ENCODE assay signal across 27 mouse cellular contexts in the genomic region with DNA sequence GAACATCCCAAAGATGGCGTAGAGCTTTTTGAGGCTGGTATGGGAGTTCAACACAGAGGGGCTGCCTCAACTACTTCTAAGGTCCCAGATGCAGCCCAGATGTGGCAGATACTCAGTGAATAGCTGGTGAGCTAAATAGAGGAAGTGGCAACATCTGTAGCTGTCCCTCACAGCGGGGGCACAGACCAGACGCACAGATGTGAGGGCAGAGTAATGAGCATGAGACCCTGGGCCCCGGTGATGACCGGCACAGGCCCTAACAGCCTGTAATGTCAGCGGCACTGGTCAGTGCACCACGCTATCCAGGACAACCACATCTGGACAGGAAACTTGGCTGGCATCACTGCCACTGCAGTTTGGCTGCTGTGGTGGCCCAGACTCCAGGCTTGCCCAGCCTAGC. TPM values are rescaled to one million over a fixed set of nuclear protein-coding genes. Genes with fewer than 3 reads are reported as not detected.
A peak's percentile ranks its signal among the peaks of the same experiment; 100 is the strongest.
DNase-seq lines count a peak whose midpoint lies in the region; ATAC-seq lines count a peak whose summit lies in the region.
"Had no signal": no experiment of that assay in that cellular context is flagged by ENCODE, and none has a peak within 500 bp of the region (broad histone marks: within the 10 kb centered on the region; RNA-seq: fewer than 3 reads in every experiment).

No protein-coding gene starts in this region.

- no peak overlapping the region for H3K9ac ChIP-seq in neural tube, embryonic 15.5 days (replicated peaks)
- H3K9ac ChIP-seq: forebrain, embryonic 15.5 days; heart, embryonic 15.5 days; hindbrain, embryonic 12.5 days; lung, embryonic 15.5 days; midbrain, embryonic 13.5 days had no signal

- no peak overlapping the region for H3K27ac ChIP-seq in neural tube, embryonic 15.5 days (replicated peaks)
- H3K27ac ChIP-seq: forebrain, embryonic 15.5 days; heart, embryonic 15.5 days; hindbrain, embryonic 12.5 days; hindbrain, postnatal 0 days; lung, embryonic 15.5 days; midbrain, embryonic 13.5 days had no signal

- DNase-seq in neural tube, embryonic 10.5 days (ENCODE audit: extremely low spot score, low spot score), result peak; percentile 25
- DNase-seq in right cerebral cortex, postnatal 10 days (ENCODE audit: low spot score in 2 of 2), result no peak
- no peak for DNase-seq in spleen, postnatal 36 days (ENCODE audit: low spot score in 2 of 2)
- DNase-seq: adrenal gland, postnatal 10 days; cerebellum, adult 8-10 months; cerebellum, postnatal 25 days; heart, postnatal 36 days; kidney, adult 9 months; kidney, postnatal 10 days; layer of hippocampus, postnatal 36 days; left cerebral cortex, postnatal 4 days; thymus, postnatal 14 days had no signal

- H3K4me3 ChIP-seq in neural tube, embryonic 15.5 days (replicated peaks), result no peak overlapping the region
- H3K4me3 ChIP-seq: forebrain, embryonic 15.5 days; heart, embryonic 15.5 days; hindbrain, embryonic 12.5 days; lung, embryonic 15.5 days; midbrain, embryonic 13.5 days had no signal

- ATAC-seq in neural tube, embryonic 15.5 days (ENCODE audit: low FRiP score), result no peak
- peak; percentile 71 for ATAC-seq in granulocyte monocyte progenitor cell, adult 5-6 weeks (replicated peaks; ENCODE audit: poor library complexity, severe bottlenecking)
- ATAC-seq in megakaryocyte, adult 5-6 weeks (ENCODE audit: poor library complexity, severe bottlenecking), result peak; percentile 38; the same call in 1 of the 2 replicates
- ATAC-seq in inflammation-experienced regulatory T-cells, adult 6 months, result no peak
- ATAC-seq: forebrain, embryonic 15.5 days; hindbrain, postnatal 0 days; intestine, embryonic 16.5 days; midbrain, embryonic 13.5 days had no signal

- 0 out of 2 replicates have a peak, but pooled peaks cover 1% of the 10 kb centered on the region for H3K4me1 ChIP-seq in neural tube, embryonic 15.5 days
- H3K4me1 ChIP-seq: forebrain, embryonic 15.5 days; heart, embryonic 15.5 days; hindbrain, embryonic 12.5 days; lung, embryonic 15.5 days; midbrain, embryonic 13.5 days had no signal

- H3K36me3 ChIP-seq in neural tube, embryonic 15.5 days, result peaks cover 32% of the 10 kb centered on the region
- H3K36me3 ChIP-seq: forebrain, embryonic 15.5 days; G1E had no signal

- H3K27me3 ChIP-seq in neural tube, embryonic 15.5 days (replicated peaks), result no peaks in the 10 kb centered on the region
- H3K27me3 ChIP-seq: forebrain, embryonic 15.5 days; heart, embryonic 15.5 days; hindbrain, embryonic 12.5 days; lung, embryonic 15.5 days; midbrain, embryonic 13.5 days had no signal

- whole genome bisulfite sequencing in neural tube, embryonic 15.5 days, result 82% methylated on average over 7 of the region's 7 CpGs

- no peaks in the 10 kb centered on the region for H3K9me3 ChIP-seq in neural tube, embryonic 15.5 days (replicated peaks)
- H3K9me3 ChIP-seq: forebrain, embryonic 15.5 days; G1E; heart, embryonic 15.5 days; hindbrain, embryonic 12.5 days; lung, embryonic 15.5 days; midbrain, embryonic 13.5 days had no signal

- no peak overlapping the region for H3K4me2 ChIP-seq in neural tube, embryonic 15.5 days
- H3K4me2 ChIP-seq: forebrain, embryonic 15.5 days; heart, embryonic 15.5 days; hindbrain, embryonic 12.5 days; liver, embryonic 11.5 days; lung, embryonic 15.5 days; midbrain, embryonic 13.5 days had no signal

RNA-seq across cellular contexts. Expression of a gene that starts 54.2 kb away (rescaled TPM):
- polyA plus RNA-seq in neural tube, embryonic 15.5 days (2015; fragmentation: Nextera tagmentation; extraction: Ambion mirVana), result 14.8 and 15.0 TPM in 2 replicates
- total RNA-seq in granulocyte monocyte progenitor cell, adult 5-6 weeks (2014; fragmentation: Nextera tagmentation), result 0.13 TPM in 1 of 2 replicates, not detected in the other
- 0.15 and 0.52 TPM in 2 replicates for total RNA-seq in granulocyte monocyte progenitor cell, adult 5-6 weeks (2017)
- total RNA-seq in megakaryocyte, adult 5-6 weeks (2015), result 4.6 and 5.0 TPM in 2 replicates
- total RNA-seq in megakaryocyte, adult 5-6 weeks (2017), result 2.5 and 3.1 TPM in 2 replicates
- under 1 TPM in 1 of 3 experiments, not detected in 2; 0.42 TPM for polyA plus RNA-seq in inflammation-experienced regulatory T-cells, adult 6 months (2017; shearing (Covaris generic))
- total RNA-seq: megakaryocyte-erythroid progenitor cell, adult 5-6 weeks; monocyte, adult 5-6 weeks had no signal
- polyA plus RNA-seq: G1E had no signal

Comparison
In these comparisons a context has a peak if more than half of its experiments do, and no peak if none do; other contexts are left out.
1. ATAC-seq: peak in granulocyte monocyte progenitor cell, adult 5-6 weeks (single experiment) and megakaryocyte, adult 5-6 weeks (single experiment); none in neural tube, embryonic 15.5 days (single experiment) and inflammation-experienced regulatory T-cells, adult 6 months (single experiment).